Mouse (Mus musculus) cortical plate, adult 2 months (tissue): Measurements from ENCODE around the gene Hrh3. TPM values are rescaled to one million over a fixed set of nuclear protein-coding genes. Genes with fewer than 3 reads are reported as not detected.

Experiments
- H3K27ac ChIP-seq: fragments of 200-500 bp; 2 replicates; pipeline ENCODE4 v1.5.1; 2012; ENCODE audit warnings: low read length, control low read depth, inconsistent platforms; ENCODE audit not compliant: insufficient read depth
- H3K4me1 ChIP-seq: fragments of 200-500 bp; 2 replicates; pipeline ENCODE4 v1.6.1; 2011; ENCODE audit warnings: low read length; ENCODE audit not compliant: control insufficient read depth, insufficient read depth
- H3K4me3 ChIP-seq: fragments of 200-500 bp; 2 replicates; pipeline ENCODE4 v1.5.1; 2011; ENCODE audit warnings: mild to moderate bottlenecking, low read length, control low read depth; ENCODE audit not compliant: insufficient read depth
- CTCF ChIP-seq: fragments of 200-500 bp; IDR thresholded peaks from 2 replicates; pipeline ENCODE4 v1.5.1; 2011; ENCODE audit warnings: mild to moderate bottlenecking, control low read depth, low read length; ENCODE audit not compliant: insufficient read depth; ENCODE audit errors: extremely low read depth
- POLR2A ChIP-seq: fragments of 200-500 bp; IDR thresholded peaks from 2 replicates; pipeline ENCODE4 v1.6.1; 2011; ENCODE audit warnings: mild to moderate bottlenecking, low read length, control low read depth; ENCODE audit not compliant: insufficient read depth; ENCODE audit errors: extremely low read depth
- polyA plus RNA-seq: library from polyadenylated mRNA; depleted of rRNA; stranded (reverse); fragments of >200 nt; gene quantifications from 2 replicates; pipeline ENCODE4 v1.2.3, GENCODE M21; 2012; rRNA removed

Gene Hrh3
- polyA plus RNA-seq, 1 experiment = 103 TPM

GRCm38 (mm10) chr2:180070481-180071453 is 33.5 kb downstream of the Hrh3 start, which contains the start of gene Mtg2:
Mtg2 (plus strand) TSS chr2:180070588.
- Histone ChIP-seq H3K4me3 (peak within 1 kb of the TSS; percentile 57), H3K27ac (peak within 1 kb of the TSS; percentile 26; the same call in 1 of the 2 replicates), H3K4me1 (peaks cover 3% of the 10 kb centered on the region; the same call in 1 of the 2 replicates)
- TF ChIP-seq POLR2A (peak; percentile 64; the same call in 1 of the 2 replicates), CTCF (no peak)

GRCm38 (mm10) chr2:180069770-180070480 is 34.4 kb downstream of the Hrh3 start:
- no peak for TF ChIP-seq CTCF
- TF ChIP-seq POLR2A = no peak
- no peak overlapping the region for H3K27ac ChIP-seq
- peak overlapping the region; percentile 57 for H3K4me3 ChIP-seq
- peaks cover 3% of the 10 kb centered on the region; the same call in 1 of the 2 replicates for H3K4me1 ChIP-seq

- TF ChIP-seq POLR2A (no peak), CTCF (no peak)
- H3K27ac ChIP-seq = no peak overlapping the region
Measured at GRCm38 (mm10) chr2:180063338-180064131, 40.8 kb downstream of the Hrh3 start.

GRCm38 (mm10) chr2:180053001-180053400 is 51.3 kb downstream of the Hrh3 start:
- Histone ChIP-seq H3K27ac (no peak overlapping the region), H3K4me3 (no peak overlapping the region)
- TF ChIP-seq POLR2A (no peak), CTCF (no peak)

More at GRCm38 (mm10) chr2:180063338-180064131, 40.8 kb downstream of the Hrh3 start:
- no peaks in the 10 kb centered on the region for H3K4me1 ChIP-seq
- no peak overlapping the region for H3K4me3 ChIP-seq

GRCm38 (mm10) chr2:180051986-180052733 is 52.1 kb downstream of the Hrh3 start:
- TF ChIP-seq POLR2A (no peak), CTCF (peak; percentile 39; the same call in 1 of the 2 replicates)
- H3K27ac ChIP-seq = no peak overlapping the region
- H3K4me1 ChIP-seq = no peaks in the 10 kb centered on the region
- no peak overlapping the region for H3K4me3 ChIP-seq

More at GRCm38 (mm10) chr2:180053001-180053400, 51.3 kb downstream of the Hrh3 start:
- no peaks in the 10 kb centered on the region for H3K4me1 ChIP-seq

GRCm38 (mm10) chr2:180050986-180051385 is 53.3 kb downstream of the Hrh3 start:
- Histone ChIP-seq H3K27ac (no peak overlapping the region), H3K4me1 (no peaks in the 10 kb centered on the region; the same call in 1 of the 2 replicates), H3K4me3 (no peak overlapping the region)
- no peak for TF ChIP-seq POLR2A
- TF ChIP-seq CTCF = peak; percentile 77

Other genes starting within 250 kb of the Hrh3 start
- gene Taf4, start 127.8 kb downstream of the Hrh3 start, polyA plus RNA-seq = 10.9 and 11.0 TPM in 2 replicates
- 78.0 and 80.6 TPM in 2 replicates for gene Lsm14b, start 79.5 kb downstream of the Hrh3 start, polyA plus RNA-seq
- 211 and 215 TPM in 2 replicates for gene Psma7, start 62.1 kb downstream of the Hrh3 start, polyA plus RNA-seq
- 30.9 and 33.8 TPM in 2 replicates for gene Ss18l1, start 62.0 kb downstream of the Hrh3 start, polyA plus RNA-seq
- gene Mtg2, start 33.9 kb downstream of the Hrh3 start, polyA plus RNA-seq = 27.4 and 28.4 TPM in 2 replicates
- gene Osbpl2, start 14.8 kb upstream of the Hrh3 start, polyA plus RNA-seq = 45.3 and 48.2 TPM in 2 replicates
- 89.8 and 92.1 TPM in 2 replicates for gene Adrm1, start 67.0 kb upstream of the Hrh3 start, polyA plus RNA-seq
- gene Lama5, start 121.4 kb upstream of the Hrh3 start, polyA plus RNA-seq = 6.0 and 6.2 TPM in 2 replicates
- 2,462 and 2,522 TPM in 2 replicates for gene Rps21, start 152.9 kb upstream of the Hrh3 start, polyA plus RNA-seq
- 35.7 and 40.0 TPM in 2 replicates for gene Cables2, start 169.0 kb upstream of the Hrh3 start, polyA plus RNA-seq
- gene Rbbp8nl, start 185.4 kb upstream of the Hrh3 start, polyA plus RNA-seq = not detected in 2 replicates
- not detected in 2 replicates for gene Gata5, start 230.2 kb upstream of the Hrh3 start, polyA plus RNA-seq